16 mouse cellular contexts compared by ENCODE assay signal in the genomic region with DNA sequence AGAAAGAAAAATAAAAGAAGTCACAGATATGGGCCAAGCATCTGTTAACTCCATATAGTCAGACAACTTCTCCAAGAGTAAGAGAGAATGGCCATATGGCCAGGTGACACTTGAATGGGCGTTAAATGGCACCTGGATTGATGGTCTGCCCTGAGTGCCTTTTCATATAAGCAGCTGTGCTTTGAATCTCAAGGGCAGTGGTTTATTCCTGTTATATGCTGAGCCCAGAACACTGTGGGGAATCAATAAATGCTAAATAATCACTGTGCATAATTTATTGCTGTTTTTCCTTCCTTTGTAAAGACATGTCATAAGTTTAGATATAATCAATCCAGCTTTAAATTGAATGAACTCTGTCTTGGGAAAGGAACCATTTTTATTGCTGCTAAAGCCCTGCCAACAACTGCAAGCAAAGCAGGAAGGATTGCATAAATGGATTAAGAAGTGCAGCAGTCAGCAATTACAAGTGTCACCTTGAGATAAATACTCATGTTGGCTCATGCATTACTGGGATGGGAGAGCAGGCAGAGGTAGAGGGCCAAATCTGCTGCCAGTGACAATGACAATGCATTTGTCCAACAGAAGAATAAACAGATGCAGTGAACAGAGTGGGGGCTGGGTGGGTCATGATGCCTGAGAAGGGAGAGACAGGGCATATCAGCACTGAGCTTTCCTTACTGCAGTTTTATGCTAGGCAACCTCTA.
DNase-seq lines count a peak whose midpoint lies in the region; ATAC-seq lines count a peak whose summit lies in the region.
"Had no signal": no experiment of that assay in that cellular context is flagged by ENCODE, and none has a peak within 500 bp of the region (broad histone marks: within the 10 kb centered on the region; RNA-seq: fewer than 3 reads in every experiment).

No protein-coding gene starts in this region.

- no peaks in the 10 kb centered on the region for H3K9me3 ChIP-seq in intestine, embryonic 16.5 days (ENCODE audit: control insufficient read depth, low read length)
- H3K9me3 ChIP-seq in neural tube, embryonic 12.5 days: no peaks in the 10 kb centered on the region
- H3K9me3 ChIP-seq: heart, embryonic 13.5 days; kidney, embryonic 15.5 days; limb, embryonic 13.5 days had no signal

- no peaks in the 10 kb centered on the region for H3K36me3 ChIP-seq in intestine, embryonic 16.5 days (ENCODE audit: control insufficient read depth, insufficient read depth, low read length)
- H3K36me3 ChIP-seq in neural tube, embryonic 12.5 days: no peaks in the 10 kb centered on the region
- H3K36me3 ChIP-seq: heart, embryonic 13.5 days; kidney, embryonic 15.5 days; limb, embryonic 13.5 days had no signal

- no peaks in the 10 kb centered on the region for H3K27me3 ChIP-seq in intestine, embryonic 16.5 days (replicated peaks; ENCODE audit: control insufficient read depth, insufficient read depth, low read length)
- no peaks in the 10 kb centered on the region for H3K27me3 ChIP-seq in neural tube, embryonic 12.5 days (replicated peaks)
- H3K27me3 ChIP-seq: heart, embryonic 13.5 days; kidney, embryonic 15.5 days; limb, embryonic 13.5 days had no signal

- 36% methylated on average over 1 of the region's 1 CpGs for WGBS in intestine, embryonic 16.5 days
- 49% methylated on average over 1 of the region's 1 CpGs for WGBS in neural tube, embryonic 12.5 days

- H3K4me2 ChIP-seq in intestine, embryonic 16.5 days (ENCODE audit: low read depth, low read length): no peak overlapping the region
- no peak overlapping the region for H3K4me2 ChIP-seq in neural tube, embryonic 12.5 days (replicated peaks)
- H3K4me2 ChIP-seq: heart, embryonic 13.5 days; kidney, embryonic 15.5 days; limb, embryonic 13.5 days had no signal

- no peak overlapping the region for H3K9ac ChIP-seq in intestine, embryonic 16.5 days (ENCODE audit: low read depth, low read length)
- no peak overlapping the region for H3K9ac ChIP-seq in neural tube, embryonic 12.5 days
- H3K9ac ChIP-seq: heart, embryonic 13.5 days; kidney, embryonic 15.5 days; limb, embryonic 13.5 days had no signal

- DNase-seq in heart, adult 11 months: peak; percentile 88
- no peak for DNase-seq in heart, adult 8-10 months (ENCODE audit: low spot score)
- peak; percentile 72 for DNase-seq in gonadal fat pad, adult 2 months (ENCODE audit: low read depth)
- no peak for DNase-seq in left cerebral cortex, adult 9 months (ENCODE audit: low spot score in 2 of 2)
- no peak for DNase-seq in retina, postnatal 1 day
- no peak for DNase-seq in layer of hippocampus, adult 11-12 months (ENCODE audit: low spot score)
- DNase-seq: cerebellum, adult 11-12 months; gastrocnemius, postnatal 25 days; right cerebral cortex, postnatal 4 days had no signal

- no peak overlapping the region for H3K27ac ChIP-seq in intestine, embryonic 16.5 days (ENCODE audit: low read length)
- no peak overlapping the region for H3K27ac ChIP-seq in neural tube, embryonic 12.5 days
- H3K27ac ChIP-seq: heart, embryonic 13.5 days; kidney, embryonic 15.5 days; layer of hippocampus, adult 2 months; left cerebral cortex, adult 2 months; limb, embryonic 13.5 days had no signal

- H3K4me1 ChIP-seq in intestine, embryonic 16.5 days (ENCODE audit: control insufficient read depth, insufficient read depth, low read length): no peaks in the 10 kb centered on the region
- no peaks in the 10 kb centered on the region for H3K4me1 ChIP-seq in neural tube, embryonic 12.5 days
- H3K4me1 ChIP-seq: heart, embryonic 13.5 days; kidney, embryonic 15.5 days; limb, embryonic 13.5 days had no signal

- H3K4me3 ChIP-seq in intestine, embryonic 16.5 days (ENCODE audit: low read length): no peak overlapping the region
- no peak overlapping the region for H3K4me3 ChIP-seq in neural tube, embryonic 12.5 days
- H3K4me3 ChIP-seq: heart, embryonic 13.5 days; kidney, embryonic 15.5 days; layer of hippocampus, adult 2 months; left cerebral cortex, adult 2 months; limb, embryonic 13.5 days had no signal

- ATAC-seq in intestine, embryonic 16.5 days: peak; percentile 89
- peak; percentile 77 for ATAC-seq in neural tube, embryonic 12.5 days (ENCODE audit: low FRiP score, low read depth)

Comparison
In these comparisons a context has a peak if more than half of its experiments do, and no peak if none do; other contexts are left out.
1. DNase-seq: peak in heart, adult 11 months (single experiment) and gonadal fat pad, adult 2 months (single experiment); none in heart, adult 8-10 months (single experiment), left cerebral cortex, adult 9 months (0 of 2), retina, postnatal 1 day (single experiment) and layer of hippocampus, adult 11-12 months (single experiment).